Mouse (Mus musculus): ENCODE measurements around the gene Stard5. TPM values are rescaled to one million over a fixed set of nuclear protein-coding genes. Genes with fewer than 3 reads are reported as not detected.

The Stard5 gene
- total RNA-seq, 2 experiments from 2014 or later: 14.5 to 17.3 TPM

DNA sequence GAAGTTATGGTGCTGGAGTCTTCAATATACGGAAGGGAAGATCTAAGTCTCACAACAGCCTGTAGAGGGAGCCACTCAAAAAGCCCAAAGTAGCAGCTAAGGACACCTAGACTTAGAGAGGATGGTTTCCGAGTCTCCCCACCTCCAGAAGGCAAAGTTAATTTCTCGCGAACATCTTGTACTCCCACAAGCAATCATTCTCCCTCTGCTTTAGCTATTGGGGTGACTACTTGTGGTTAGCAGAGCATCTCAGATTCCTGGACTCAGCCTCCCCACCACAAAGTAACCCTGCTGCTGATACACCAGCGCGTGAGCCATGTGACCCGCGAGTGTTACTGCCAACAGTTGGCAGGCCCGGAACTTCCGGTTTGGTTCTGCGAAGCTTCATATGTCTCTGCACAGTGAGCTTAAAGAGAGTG lies 28.5 kb downstream of the Stard5 start:
- no peak for ATAC-seq (ENCODE audit: poor library complexity, severe bottlenecking)

DNA sequence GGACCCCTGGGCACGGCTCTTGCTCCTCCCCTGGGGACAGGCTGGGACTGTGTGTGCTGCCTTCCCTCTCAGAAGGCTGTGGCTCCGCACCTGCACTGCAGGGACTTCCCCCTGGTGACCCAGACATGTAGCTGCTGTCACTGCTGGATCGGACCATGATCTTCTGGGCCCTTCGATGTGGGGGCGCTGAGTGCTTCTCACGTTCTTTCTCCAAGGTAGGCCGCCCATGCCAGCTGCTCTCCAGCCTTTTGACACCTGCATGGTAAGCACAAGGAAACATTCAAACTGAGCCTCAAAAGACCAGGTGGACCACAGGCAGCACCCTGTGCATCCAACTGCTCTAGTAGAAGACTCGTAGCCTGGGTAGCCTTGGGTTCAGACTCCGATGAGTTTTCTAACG lies 29.3 kb downstream of the Stard5 start:
- ATAC-seq (ENCODE audit: poor library complexity, severe bottlenecking): no peak

DNA sequence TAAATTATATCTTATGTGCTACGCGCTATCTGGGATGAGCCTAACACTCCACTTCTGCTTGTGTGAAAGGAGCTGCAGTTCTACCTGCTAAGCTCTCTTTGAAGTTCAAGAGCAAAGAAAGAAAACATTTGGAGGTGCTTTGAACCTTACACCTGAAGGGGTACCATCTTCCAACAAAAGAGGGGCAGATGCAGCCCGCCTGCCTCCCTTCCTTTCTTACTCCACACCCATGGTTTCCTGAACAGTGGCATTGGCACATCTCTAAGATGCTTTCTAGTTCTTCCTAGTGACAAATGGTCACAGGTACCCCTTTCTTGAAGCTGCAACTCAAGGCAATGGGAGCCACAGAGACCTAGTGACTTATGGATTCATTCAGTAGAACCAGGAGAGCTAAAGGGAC lies 30.0 kb downstream of the Stard5 start:
- ATAC-seq (ENCODE audit: poor library complexity, severe bottlenecking): no peak

DNA sequence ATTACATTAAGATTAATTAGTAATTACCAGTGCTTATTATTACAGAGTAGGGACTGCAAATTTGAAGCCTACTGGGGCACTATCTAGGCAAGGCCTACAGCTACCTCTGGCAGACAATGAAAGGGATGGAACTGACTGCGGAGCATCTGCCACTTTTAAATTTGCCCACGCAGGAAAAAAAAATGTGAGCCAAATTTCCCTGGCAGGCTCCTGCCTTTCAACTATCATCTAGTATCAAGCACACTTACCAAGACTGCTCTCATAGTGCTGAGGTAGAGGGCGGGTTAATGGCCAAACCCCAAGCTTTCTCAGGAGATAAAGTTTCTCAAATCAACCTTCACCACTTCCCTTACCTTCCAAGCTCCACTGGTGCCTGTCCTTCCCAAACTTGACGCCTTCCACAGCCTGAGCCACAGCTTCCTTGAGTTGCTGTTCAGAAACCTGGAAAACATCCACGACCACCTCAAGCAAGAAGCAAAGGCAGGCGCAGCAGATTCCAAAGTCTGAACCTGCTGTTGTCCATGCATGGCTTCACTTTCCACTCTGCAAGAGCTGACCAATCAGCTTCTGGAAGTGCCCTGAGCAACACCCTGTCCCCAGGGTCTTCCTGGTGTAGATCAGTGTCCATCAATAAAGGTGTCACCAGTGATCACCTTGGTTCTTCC lies 31.1 kb downstream of the Stard5 start:
- ATAC-seq (ENCODE audit: poor library complexity, severe bottlenecking): no peak

DNA sequence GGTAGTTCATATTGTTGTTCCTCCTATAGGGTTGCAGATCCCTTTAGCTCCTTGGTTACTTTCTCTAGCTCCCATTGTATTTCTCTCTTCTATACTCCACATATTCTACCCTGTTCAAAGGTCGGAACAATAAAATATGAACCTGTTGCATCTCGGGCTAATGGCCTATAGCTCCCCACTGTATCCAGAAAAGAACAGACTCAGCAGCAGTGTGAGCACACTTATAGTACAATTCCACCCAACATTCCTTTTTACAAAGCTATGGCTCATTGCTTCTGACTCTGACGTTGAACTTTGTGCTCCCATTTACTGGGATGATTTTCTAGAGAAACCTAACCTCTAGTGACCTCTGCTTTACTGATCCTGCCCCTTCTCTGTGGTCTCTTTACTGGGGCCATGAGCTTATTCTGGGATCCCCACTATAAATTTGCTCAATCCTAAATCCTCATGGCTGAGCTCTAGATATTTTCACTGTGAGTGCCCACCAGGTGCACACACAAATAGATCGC lies 34.4 kb downstream of the Stard5 start:
- no peak for ATAC-seq (ENCODE audit: poor library complexity, severe bottlenecking)

DNA sequence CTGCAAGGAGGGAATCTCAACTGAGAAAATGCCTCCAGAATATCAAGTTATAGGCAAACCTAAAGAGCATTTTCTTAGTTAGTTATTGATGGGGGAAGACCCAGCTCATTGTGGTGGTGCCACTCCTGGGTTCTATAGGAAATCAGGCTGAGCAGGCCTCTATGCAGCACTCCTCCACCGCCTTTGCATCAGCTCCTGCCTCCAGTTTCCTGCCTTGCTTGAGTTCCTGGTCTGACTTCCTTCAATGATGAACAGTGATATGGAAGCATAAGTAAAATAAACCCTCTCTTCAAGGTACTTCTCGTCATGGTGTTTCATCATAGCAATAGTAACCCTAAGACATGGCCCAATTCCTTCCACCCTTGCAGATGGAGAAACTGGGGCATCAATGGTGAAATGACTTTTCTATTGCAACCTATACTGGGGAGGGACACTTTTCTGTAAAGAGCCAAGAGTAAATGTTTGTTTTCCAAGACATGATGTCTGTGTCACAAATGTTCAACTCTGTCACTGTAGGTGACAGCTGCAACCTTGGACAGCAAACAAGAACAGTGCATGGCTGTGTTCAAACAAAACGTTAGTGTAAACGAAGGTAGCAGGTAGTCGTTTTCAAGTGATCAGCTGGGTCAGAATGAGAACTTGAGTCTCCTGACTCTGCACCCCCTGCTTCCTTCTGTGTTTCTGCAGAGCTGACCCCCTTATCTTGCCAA lies 36.3 kb downstream of the Stard5 start:
- ATAC-seq (ENCODE audit: poor library complexity, severe bottlenecking): peak; percentile 74

DNA sequence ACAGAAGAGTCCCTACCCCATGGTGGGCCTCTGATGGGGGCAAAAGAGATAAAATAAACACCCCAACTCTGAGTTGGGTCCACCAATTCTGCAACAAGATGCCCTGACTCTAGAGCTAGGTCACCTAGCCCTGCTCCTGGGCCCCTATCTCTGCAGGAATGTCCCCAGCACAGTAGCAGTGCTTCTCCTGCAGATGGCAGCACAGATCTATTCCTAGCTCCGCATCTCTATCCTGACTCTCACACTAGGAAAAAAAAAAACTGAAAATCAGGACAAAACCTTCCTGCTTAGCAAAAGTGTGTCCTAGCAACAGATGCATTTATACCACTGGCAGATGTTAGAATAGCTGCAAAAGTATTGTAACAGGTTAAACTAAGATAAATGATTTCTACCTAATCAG lies 37.0 kb downstream of the Stard5 start:
- peak; percentile 53 for ATAC-seq (ENCODE audit: poor library complexity, severe bottlenecking)

- no peak for ATAC-seq (ENCODE audit: poor library complexity, severe bottlenecking)
Measured at GRCm38 (mm10) chr7:83671573-83671972, 39.8 kb downstream of the Stard5 start.

- peak; percentile 82 for ATAC-seq (ENCODE audit: poor library complexity, severe bottlenecking)
Measured at GRCm38 (mm10) chr7:83675545-83676254, 43.9 kb downstream of the Stard5 start.

DNA sequence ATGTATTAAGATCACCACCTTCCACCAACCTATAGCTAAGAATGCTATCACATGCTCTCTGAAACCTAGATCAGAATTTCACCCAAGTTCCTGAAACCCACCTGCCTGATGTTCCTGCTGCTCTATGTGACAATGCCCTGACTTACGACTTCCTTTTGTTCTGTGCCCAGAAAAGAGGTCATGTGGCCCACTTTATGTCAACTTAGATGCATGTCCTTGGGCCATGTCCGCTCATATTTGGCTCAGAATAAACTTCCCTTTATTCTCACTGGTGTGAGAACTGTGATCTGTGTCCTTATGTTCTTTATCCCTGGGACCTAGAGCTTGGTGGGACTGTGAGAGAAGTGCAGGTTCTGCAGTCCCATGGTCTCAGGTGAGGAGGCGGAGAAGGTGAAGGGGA lies 45.5 kb downstream of the Stard5 start:
- ATAC-seq (ENCODE audit: poor library complexity, severe bottlenecking): no peak

- no peak for ATAC-seq (ENCODE audit: poor library complexity, severe bottlenecking)
Measured at GRCm38 (mm10) chr7:83678506-83678905, 46.7 kb downstream of the Stard5 start.

GRCm38 (mm10) chr7:83682640-83683274 lies 51.0 kb downstream of the Stard5 start:
- peak; percentile 40; the same call in 1 of the 2 replicates for ATAC-seq (ENCODE audit: poor library complexity, severe bottlenecking)

DNA sequence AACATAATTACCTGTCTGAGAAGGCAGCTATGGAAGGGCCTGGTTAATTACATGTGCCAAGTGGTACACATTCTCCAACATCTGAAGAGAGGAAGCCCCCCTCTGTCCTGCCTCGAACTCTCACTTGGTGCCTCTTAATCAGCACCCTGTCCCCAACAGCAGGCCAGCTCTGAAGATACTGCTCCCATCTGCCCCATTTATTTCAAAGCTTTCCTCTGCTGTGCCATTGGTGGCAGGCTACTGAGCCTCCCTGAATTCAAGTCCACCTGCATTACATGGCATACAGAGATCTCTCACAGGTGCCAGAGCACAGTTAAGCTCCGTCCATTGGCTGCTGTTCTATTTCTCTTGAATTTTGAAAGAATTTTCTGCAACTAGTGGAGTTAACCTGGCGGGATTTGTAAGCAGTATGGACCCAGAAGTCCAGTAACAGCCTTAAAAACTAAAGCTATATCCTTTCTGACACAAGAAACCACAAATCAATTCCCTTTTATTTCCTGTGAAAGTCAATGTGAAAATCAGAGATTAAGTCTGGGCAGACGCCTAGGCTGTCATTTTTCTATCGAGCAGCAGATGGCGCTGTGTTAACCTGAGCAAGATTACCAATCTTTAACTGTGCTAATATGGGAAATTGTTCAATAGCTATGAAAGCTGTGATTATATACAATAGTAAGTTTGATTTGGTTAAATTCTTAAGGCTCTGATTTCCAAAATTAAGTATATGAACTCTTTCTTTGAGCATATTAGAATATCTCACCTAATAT lies 63.9 kb downstream of the Stard5 start:
- peak; percentile 60 for ATAC-seq (ENCODE audit: poor library complexity, severe bottlenecking)

DNA sequence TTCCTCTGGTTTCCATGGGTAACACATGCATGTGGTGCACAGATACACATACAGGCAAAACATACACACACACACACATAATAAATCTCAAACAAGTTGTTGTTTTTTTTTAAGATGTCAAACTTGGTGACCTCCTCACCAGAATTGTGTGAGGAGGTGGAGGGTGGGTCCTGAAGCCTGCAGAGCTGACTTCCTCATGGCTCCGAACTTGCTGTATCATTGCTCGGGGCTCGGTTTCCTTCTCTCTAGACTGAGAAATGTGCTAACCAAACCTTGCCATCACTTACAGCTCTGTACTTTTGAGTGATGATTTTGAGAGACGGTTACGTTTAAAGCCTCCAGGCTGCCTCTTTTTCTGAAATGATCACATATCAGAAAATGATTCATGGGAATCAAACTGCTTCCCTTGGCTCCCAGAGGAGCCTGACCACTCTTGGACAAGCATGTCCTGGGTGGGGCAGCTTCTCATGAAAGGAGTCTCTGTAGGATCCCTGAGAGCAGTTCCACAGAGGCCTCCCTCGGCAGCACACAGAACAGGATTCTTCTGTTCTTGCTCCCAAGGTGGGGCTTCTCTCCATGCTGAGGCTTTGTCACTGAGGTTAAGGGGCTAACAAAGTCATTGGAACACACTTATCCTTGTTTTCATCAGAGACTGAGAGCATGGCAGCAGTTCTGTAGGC lies 67.4 kb downstream of the Stard5 start:
- ATAC-seq (ENCODE audit: poor library complexity, severe bottlenecking): peak; percentile 95

Other genes starting within 250 kb of the Stard5 start
- 0.07 TPM in 1 of 2 replicates, not detected in the other for gene Tmc3, start 47.0 kb upstream of the Stard5 start, total RNA-seq (2015)
- gene Tmc3, start 47.0 kb upstream of the Stard5 start, total RNA-seq (2017): 0.20 TPM in 1 of 2 replicates, not detected in the other
- 38.8 and 42.2 TPM in 2 replicates for gene Il16, start 113.8 kb downstream of the Stard5 start, total RNA-seq (2015)
- 128 TPM in 2 replicates for gene Il16, start 113.8 kb downstream of the Stard5 start, total RNA-seq (2017)
- gene Cfap161, start 162.9 kb downstream of the Stard5 start, total RNA-seq (2015): not detected in 2 replicates
- gene Cfap161, start 162.9 kb downstream of the Stard5 start, total RNA-seq (2017): not detected in 2 replicates

All from megakaryocyte, adult 5-6 weeks (primary cell).